Mouse (Mus musculus) embryo, embryonic 10 days (tissue): ENCODE measurements at regions not wholly inside any gene's neighbourhood (a gene's known extent, or its start where the extent isn't known, plus 50 kb on each side); places are given as distances from the start of the nearest gene placed in this dataset.

Experiments used
- DNase-seq: peaks from one replicate; pipeline ENCODE4 v3.0.0-alpha.2; 2015; ENCODE audit warnings: low spot score

DNA sequence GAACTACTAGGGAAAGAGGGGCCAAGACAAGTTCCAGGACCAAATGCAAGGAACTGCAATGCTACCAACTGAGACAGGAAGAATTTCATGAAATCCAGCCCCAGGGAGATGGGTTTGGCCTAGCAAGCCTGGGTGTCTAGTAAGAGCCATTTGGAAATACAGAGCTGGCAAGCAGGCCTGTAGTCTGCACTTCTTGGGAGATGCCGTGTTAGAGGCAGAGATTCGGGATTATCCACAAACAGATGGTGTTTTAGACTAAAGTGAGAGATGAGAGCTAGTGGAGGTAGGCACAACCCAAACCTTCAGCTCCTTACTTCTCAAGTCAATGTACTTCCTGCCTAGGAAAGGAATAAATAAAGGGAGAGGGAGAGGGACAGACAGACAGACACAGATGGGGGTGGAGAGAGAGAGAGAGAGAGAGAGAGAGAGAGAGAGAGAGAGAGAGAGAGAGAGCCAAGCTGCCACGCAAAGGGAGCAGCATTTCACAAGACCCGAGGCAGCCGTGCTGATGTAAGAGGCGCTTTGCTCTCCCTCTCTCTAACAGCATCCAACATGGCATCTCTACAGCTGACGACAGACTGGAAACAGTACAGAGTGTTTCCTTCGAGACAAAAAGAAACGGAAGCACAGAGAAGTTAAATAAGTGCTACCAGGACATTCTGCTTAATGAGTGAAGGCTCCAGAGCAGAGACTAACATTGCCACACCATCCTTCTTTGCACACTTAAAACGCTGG, 182.9 kb downstream of the Irs2 start:
- no peak for DNase-seq

DNA sequence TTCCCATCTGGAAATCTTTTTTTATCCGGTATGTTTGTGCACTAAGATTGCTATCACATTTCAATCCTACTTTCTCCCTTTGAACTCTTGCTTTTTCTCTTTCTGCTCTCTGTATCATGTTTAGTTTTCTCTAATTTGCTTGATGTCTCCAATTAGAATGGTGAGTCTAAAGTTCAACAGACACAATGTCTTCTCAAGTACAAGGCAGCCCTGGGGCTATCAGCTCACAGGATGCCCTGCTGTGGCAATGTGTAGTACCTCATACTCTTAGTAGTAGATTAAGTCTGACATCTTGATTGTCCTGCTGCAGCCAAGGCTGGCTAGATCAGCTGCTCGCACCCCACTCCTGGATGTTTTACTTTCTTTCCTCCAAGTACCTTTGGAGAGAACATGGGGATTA, 186.4 kb downstream of the Irs2 start:
- no peak for DNase-seq

DNA sequence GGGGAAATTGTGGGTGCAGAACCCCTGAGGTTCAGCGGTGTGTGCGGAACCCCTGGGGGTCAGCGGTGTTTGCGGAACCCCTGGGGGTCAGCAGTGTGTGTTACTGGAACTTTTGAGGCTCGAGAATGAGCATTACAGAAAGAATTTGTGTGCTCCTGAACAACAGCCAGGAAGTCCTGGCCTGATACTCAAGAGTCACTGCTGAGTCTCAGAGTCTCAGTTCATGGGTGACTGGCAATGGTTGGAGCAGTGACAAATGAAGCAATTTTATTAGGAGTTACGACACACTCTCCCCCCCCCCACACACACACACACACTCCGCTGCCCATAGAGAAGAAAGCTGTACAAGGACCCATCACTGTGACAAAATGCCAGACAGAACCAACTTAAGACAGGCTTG, 193.8 kb downstream of the Irs2 start:
- DNase-seq = no peak

DNA sequence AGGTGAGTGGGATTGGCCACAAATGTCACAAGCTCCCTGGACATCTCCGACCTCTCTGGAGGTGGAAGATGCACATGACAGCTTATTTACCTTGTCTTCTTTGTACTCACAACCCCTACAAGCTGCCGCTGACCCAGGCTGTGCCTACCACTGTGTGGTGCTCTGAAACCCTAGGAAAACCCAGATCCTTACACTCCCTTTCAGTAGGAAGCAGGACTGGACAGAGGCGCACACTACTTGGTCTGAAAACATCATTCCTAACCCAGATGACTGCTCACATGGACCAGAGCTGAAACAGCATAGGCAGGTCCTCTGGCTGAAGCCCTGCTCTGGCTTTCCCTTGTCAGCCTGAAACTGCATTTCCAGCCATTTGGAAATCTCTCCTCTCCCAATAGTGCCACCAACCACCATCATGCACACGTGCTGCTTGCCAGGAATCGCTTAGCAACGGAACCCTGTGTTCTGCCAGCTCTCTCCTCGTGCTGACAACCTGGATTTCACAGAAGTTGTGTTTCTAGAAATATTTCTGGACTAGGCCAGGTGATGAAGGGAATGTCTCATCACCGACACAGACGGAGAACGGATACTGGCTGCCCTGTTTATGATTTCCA, 196.1 kb downstream of the Irs2 start:
- no peak for DNase-seq

GRCm38 (mm10) chr8:10807040-10807439, 201.2 kb downstream of the Irs2 start:
- DNase-seq = no peak

DNA sequence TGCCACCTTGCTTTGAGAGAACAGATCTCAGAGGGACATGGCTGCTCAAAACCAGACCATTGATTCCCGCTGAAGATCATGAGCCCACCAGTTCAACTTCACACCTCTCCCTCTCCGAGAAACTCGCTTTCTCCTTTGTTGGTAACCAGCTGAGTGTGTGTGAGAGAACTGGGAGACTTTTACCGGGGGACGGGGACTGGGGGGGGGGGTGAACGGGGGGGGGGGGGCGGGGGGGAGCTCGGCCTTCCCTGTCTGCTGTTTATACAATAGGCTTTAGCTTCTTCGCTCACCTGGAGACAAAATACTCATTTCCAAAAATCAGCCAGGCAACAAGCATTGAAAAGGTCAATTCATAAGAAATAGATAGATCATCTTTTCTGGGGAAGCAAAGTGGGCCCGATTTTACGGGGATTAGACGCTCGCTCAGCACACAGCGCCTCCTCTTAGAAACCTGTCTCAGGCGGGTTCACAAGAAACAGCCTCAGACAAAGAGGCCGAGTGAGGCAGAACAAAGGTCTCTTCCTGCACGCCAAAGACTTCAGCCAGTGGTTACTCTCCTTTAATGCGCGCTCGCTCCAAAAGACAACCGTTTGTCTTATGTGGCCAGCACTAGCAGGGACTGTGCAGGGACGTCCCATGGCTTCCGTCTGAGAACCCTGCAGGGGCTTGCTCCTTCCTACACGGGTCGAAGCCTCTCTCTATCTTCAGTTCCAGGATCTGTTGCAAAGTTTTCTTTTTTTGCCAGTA, 202.7 kb downstream of the Irs2 start:
- DNase-seq = peak; percentile 78

- no peak for DNase-seq
Observed at GRCm38 (mm10) chr8:10804974-10805373, 203.3 kb downstream of the Irs2 start.

GRCm38 (mm10) chr8:10802003-10802402, 206.3 kb downstream of the Irs2 start:
- no peak for DNase-seq

DNA sequence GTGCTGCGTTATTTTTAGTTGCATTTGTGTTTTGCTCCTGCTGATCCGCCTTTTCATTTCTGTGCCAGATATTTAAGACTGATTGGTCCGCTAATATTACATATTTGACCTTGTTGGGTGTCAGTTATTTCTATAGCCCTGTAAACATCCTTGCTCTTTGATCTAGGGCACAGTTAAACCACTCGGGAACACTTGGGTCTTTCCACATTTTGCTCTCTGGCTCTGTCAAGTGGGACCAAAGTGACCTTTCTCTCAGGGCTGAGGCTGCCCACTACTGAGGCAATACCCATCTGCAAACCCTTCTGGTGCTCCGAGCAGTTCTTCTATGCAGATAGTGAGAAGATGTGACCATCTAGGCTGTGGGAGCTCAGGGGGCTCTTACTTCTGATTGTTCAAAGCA, 206.7 kb downstream of the Irs2 start:
- no peak for DNase-seq

DNA sequence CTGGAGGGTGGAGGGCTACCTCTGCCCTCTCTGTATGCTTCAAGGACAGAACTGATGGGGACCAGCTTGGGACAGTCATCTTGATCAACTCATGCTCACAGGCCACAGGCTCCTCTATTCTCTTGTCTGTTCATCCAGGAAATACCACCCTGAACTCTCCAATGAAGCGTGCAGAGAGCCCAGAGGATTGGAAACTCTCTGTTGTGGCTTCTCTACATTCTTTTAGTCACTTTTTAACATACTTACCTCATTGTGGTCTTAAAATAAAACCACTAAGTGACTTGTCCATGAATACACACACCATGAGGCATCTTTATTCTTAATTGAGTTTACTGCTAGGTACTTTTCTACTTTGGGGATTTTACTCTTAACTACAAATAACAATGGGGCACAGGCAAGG, 209.8 kb downstream of the Irs2 start:
- no peak for DNase-seq

DNA sequence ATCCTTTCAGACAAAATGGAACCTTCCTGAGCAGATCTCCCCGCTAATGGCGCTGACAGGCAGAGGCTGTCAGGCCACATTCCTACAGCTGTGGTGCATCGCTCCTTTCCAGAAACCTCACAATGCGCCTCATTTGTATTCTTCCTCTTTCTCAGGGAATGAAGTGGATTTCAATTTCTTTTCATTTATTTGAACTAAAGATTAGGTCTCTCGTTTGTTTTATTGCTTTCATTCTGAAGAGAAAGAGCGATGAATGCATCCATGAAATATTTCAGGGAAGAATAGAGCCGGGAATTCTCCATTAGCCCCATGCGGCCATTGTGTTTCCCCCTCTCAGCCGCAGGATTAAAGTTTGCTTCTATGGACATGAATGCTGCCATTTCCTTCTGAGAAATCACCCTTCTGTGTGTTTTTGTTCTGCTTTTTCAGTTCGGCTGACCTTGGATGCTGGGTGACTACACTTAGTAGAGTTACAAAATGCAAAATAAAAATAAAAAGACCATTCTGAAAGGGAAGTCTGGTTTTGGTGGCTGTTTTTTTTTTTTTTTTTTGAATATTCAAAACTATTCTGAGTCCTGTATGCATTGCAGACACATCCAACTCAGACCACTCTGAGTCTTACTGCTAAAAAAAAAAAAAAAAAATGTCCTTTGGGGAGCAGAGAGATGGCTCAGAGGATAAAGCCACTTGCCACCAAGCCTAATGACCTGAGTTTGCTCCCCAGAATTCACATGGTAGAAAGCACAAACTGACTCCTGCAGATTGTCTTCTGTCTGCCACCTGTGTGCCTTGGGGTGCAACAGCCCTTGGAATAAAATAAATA, 213.7 kb downstream of the Irs2 start:
- DNase-seq = peak; percentile 73

GRCm38 (mm10) chr8:10793670-10794366, 214.4 kb downstream of the Irs2 start:
- no peak for DNase-seq

GRCm38 (mm10) chr8:10788496-10789200, 219.6 kb downstream of the Irs2 start:
- no peak for DNase-seq

DNA sequence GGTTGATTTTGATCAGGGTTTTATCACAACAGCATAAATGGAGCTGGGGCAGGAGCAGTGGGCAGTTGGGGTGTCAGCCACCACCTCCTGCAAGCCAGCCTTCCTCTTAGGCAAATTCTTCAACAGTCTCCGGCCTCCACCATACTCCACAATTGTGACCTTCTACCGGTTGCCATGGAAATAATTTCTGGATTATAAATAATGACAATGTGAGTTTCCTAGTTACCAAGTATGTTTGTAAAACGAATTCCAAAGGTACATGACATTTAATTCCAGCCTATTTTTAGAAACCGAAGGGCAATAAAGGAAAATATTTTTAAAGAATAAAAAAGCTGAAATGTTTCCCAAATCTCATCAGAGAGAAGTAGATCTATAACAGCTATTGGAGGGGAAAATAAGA, 222.5 kb downstream of the Irs2 start:
- no peak for DNase-seq

GRCm38 (mm10) chr8:10785311-10785710, 222.9 kb downstream of the Irs2 start:
- no peak for DNase-seq

DNA sequence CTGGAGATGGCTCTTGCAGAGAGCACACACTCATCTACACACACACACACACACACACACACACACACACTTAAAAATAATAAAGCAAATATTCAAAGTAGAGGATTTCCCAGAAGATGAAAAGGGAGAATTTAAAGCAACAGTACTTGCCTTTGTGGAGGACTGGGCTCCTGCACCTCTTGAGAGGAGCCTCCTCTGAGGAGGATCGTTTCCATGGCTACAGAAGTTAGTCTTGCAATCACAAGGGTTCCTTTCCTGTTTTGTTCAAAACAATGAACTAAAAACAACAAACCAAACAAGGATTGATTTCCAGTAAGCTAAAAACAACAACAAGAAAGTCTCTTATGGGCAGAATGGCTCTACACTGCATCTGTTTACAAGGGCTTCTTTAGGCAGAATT, 223.8 kb downstream of the Irs2 start:
- no peak for DNase-seq

- no peak for DNase-seq
Observed at GRCm38 (mm10) chr8:10781860-10782259, 226.4 kb downstream of the Irs2 start.

DNA sequence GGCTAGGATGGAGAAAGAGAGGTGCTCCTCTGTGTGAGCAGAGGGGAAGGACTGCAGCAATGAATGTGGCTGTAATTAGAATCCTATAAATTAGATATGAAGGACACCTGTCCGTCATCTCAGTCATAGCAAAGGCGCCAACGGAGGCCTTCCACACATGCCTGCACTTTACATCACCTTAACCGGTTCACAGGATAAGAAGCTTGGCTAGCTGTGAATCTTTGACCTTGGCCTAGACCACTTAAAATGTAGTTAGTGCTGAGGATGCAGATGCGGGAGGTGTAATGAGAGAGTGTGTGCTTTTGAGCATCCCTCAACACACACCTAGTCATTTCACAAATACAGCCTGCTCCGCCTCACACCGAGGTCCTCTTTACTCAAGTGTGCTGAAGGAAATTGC, 228.6 kb downstream of the Irs2 start:
- DNase-seq = no peak

DNA sequence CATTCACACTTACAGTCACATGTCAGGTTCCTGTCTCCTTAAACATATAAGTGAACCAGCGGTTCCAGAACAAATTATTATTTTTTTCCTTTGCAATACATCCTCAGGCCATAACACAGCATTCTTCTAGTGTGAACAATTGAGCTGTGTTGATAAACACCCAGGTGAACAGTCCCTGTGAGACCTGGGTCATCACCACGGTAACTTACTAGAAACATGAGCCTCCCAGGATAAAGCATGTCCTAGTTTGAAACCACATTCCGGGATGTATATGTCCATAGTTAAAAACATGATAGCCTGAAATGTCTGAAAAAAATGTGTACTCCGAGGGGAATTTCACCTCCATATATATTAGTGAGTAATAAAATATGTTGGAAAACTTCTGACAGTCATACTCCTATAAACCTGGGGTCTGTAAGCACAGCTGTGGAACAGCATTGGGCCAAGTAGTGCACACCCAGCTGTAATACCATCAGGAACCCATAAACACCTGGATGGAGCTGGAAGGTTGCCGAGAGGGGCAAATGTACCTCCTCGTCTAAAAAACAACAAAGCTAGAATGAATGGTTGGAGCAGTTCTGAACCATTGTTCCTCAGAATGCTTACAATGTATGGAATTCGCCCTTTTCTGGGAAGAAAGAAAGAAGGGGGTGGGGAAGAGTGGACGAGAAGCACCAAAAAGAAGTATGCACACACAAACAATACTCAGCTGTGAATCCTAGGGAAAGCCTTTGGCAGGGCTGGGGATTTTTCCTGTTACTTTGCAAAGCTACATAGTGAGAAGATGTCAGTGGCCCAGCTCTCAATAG, 232.9 kb downstream of the Irs2 start:
- DNase-seq = no peak

DNA sequence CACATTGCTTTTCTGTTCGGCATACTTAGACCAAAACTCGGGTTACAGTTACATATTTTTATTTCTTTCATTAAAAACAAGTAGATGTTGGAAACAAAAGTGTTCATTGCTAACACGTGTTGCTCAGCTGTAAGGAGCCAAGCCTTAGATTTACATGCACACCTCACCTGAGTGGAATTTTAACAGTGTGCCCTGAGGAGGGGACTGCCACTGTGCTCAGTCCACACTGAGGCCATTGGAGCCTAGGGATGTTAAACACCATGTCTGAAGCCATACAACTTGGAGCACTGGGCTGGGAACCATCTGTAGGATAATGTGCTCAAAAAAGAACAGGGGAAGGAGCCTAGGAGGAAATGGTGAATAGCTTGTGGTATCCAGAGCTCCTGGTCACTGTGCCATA, 233.5 kb downstream of the Irs2 start:
- no peak for DNase-seq
